Mouse (Mus musculus): Measurements from ENCODE around the gene Mmp28. TPM values are rescaled to one million over a fixed set of nuclear protein-coding genes. Genes with fewer than 3 reads are reported as not detected.

The Mmp28 gene
- polyA plus RNA-seq, 1 experiment from 2014 or later, result 2.7 TPM

DNA sequence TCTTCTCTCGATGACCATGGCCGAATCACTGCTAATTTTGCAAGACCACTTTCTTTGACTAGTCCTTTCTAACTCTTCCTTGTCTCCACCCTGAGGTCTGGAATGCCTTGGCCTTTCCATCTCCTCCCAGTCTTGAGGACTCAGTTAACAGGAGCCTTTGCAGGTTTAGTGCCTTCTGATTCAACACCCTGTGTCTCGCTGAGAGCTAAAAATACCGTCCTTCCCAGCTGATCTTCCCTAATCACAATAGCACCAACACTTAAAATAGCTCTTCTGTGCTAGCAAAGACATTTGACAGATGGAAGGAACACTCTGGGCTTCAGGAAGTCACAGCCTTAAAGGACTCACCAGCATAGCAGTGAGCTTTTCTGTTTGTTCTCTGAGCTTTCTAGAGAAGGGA is 69.8 kb downstream of the Mmp28 start:
- no peaks in the 10 kb centered on the region for H3K9me3 ChIP-seq
- WGBS, result 92% methylated on average over 4 of the region's 4 CpGs
- H3K4me2 ChIP-seq, result no peak overlapping the region

More for the DNA sequence above, 69.8 kb downstream of the Mmp28 start:
- no peak overlapping the region for H3K9ac ChIP-seq
- H3K4me3 ChIP-seq (replicated peaks), result no peak overlapping the region
- ATAC-seq (ENCODE audit: low FRiP score), result no peak
- peaks cover 16% of the 10 kb centered on the region for H3K4me1 ChIP-seq
- peaks cover 42% of the 10 kb centered on the region for H3K36me3 ChIP-seq (replicated peaks)
- H3K27me3 ChIP-seq, result no peaks in the 10 kb centered on the region
- H3K27ac ChIP-seq, result no peak overlapping the region

Other genes with a start within 250 kb of the Mmp28 start
- 0.73 and 0.84 TPM in 2 replicates for gene Slfn14, start 176.3 kb downstream of the Mmp28 start, polyA plus RNA-seq (2016; fragmentation: Nextera tagmentation; extraction: Ambion mirVana)
- gene Ap2b1, start 164.0 kb downstream of the Mmp28 start, polyA plus RNA-seq (2016; fragmentation: Nextera tagmentation; extraction: Ambion mirVana), result 95.7 and 110 TPM in 2 replicates
- 15.4 and 18.5 TPM in 2 replicates for gene Pex12, start 160.5 kb downstream of the Mmp28 start, polyA plus RNA-seq (2016; fragmentation: Nextera tagmentation; extraction: Ambion mirVana)
- 11.0 and 13.9 TPM in 2 replicates for gene Rasl10b, start 53.9 kb downstream of the Mmp28 start, polyA plus RNA-seq (2016; fragmentation: Nextera tagmentation; extraction: Ambion mirVana)
- gene Gas2l2, start 33.6 kb downstream of the Mmp28 start, polyA plus RNA-seq (2016; fragmentation: Nextera tagmentation; extraction: Ambion mirVana), result 0.08 and 0.22 TPM in 2 replicates
- gene 1700020L24Rik, start 25.4 kb downstream of the Mmp28 start, polyA plus RNA-seq (2016; fragmentation: Nextera tagmentation; extraction: Ambion mirVana), result 0.29 and 0.35 TPM in 2 replicates
- gene Taf15, start 10.0 kb upstream of the Mmp28 start, polyA plus RNA-seq (2016; fragmentation: Nextera tagmentation; extraction: Ambion mirVana), result 14.7 and 20.0 TPM in 2 replicates
- gene Heatr9, start 59.1 kb upstream of the Mmp28 start, polyA plus RNA-seq (2016; fragmentation: Nextera tagmentation; extraction: Ambion mirVana), result 0.10 TPM in 1 of 2 replicates, not detected in the other
- not detected in 2 replicates for gene Ccl5, start 67.4 kb upstream of the Mmp28 start, polyA plus RNA-seq (2016; fragmentation: Nextera tagmentation; extraction: Ambion mirVana)
- 0.38 and 1.1 TPM in 2 replicates for gene Ccl9, start 115.6 kb upstream of the Mmp28 start, polyA plus RNA-seq (2016; fragmentation: Nextera tagmentation; extraction: Ambion mirVana)
- 0.44 and 0.91 TPM in 2 replicates for gene Ccl6, start 130.0 kb upstream of the Mmp28 start, polyA plus RNA-seq (2016; fragmentation: Nextera tagmentation; extraction: Ambion mirVana)
- gene Rpl9-ps1, start 182.6 kb upstream of the Mmp28 start, polyA plus RNA-seq (2016; fragmentation: Nextera tagmentation; extraction: Ambion mirVana), result not detected in 2 replicates
- 0.43 and 1.00 TPM in 2 replicates for gene Ccl3, start 186.3 kb upstream of the Mmp28 start, polyA plus RNA-seq (2016; fragmentation: Nextera tagmentation; extraction: Ambion mirVana)
- gene Ccl4, start 199.5 kb upstream of the Mmp28 start, polyA plus RNA-seq (2016; fragmentation: Nextera tagmentation; extraction: Ambion mirVana), result not detected in 2 replicates
- gene Wfdc17, start 240.9 kb upstream of the Mmp28 start, polyA plus RNA-seq (2016; fragmentation: Nextera tagmentation; extraction: Ambion mirVana), result not detected in 2 replicates
- not detected in 2 replicates for gene Wfdc18, start 245.9 kb upstream of the Mmp28 start, polyA plus RNA-seq (2016; fragmentation: Nextera tagmentation; extraction: Ambion mirVana)

Measured in forebrain, embryonic 12.5 days (tissue).